Mouse (Mus musculus) left cerebral cortex, adult 11 months (tissue): Measurements from ENCODE around the gene Hist1h1d.

ENCODE experiments used
- DNase-seq: peaks from one replicate; pipeline ENCODE4 v3.0.0; 2022; ENCODE audit warnings: low spot score

The Hist1h1d gene

DNA sequence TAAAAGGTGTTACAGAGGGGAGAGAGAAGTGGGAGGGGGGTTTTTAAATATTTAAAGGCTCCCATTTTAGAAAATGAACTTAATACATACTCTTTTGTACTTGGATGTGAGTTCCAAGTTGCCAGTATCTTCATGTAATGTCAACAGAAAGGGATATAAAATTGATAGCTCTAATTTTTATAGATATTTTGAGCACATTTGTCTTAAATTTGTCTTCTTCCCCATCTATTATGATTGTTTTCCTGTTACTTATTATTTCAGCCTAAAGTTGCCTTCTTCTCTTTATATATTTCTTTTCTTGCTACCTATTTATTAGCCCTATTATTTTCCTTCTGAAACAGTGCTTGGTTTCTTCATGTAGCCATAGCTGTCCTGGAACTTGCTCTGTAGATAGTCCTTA lies at the start of gene Hist1h1d:
Gene Hist1h1d (plus strand): TSS at position 301 of the 400 bp plus-strand sequence.
- no peak for DNase-seq

- DNase-seq, result no peak
Observed at GRCm38 (mm10) chr13:23503797-23504196, 49.3 kb upstream of the Hist1h1d start.

GRCm38 (mm10) chr13:23505662-23506345 lies 47.3 kb upstream of the Hist1h1d start:
- DNase-seq, result no peak

GRCm38 (mm10) chr13:23506351-23506750 lies 46.7 kb upstream of the Hist1h1d start:
- no peak for DNase-seq

DNA sequence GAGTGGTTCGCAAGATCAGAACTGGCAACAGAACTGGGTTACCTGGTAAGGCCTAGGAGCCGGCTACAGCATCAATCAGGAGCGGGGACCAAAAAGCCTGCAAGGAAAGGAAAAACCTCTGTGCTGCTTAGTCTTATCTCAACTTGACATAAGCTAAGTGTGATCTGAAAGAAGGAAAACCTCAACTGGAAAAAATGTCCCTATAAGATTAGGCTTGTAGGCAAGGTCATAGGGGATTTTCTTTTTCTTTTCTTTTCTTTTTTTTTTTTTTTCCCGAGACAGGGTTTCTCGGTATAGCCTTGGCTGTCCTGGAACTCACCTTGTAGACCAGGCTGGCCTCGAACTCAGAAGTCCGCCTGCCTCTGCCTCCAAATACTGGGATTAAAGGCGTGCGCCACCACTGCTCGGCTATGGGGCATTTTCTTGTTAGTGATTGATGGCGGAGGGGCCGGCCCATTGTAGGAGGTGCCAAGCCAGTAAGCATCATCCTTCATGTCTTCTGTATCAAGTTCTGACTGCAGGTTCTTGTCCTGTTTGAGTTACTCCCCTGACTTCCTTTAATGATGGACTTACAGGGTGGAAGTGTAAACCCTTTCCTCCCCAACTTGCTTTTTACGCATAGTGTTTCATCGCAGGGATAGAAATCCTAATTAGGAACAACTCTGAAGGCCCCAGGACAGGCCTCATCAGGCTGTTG lies 46.1 kb upstream of the Hist1h1d start:
- no peak for DNase-seq

- DNase-seq, result no peak
Observed at GRCm38 (mm10) chr13:23510127-23510526, 42.9 kb upstream of the Hist1h1d start.

GRCm38 (mm10) chr13:23513517-23513916 lies 39.5 kb upstream of the Hist1h1d start:
- no peak for DNase-seq

DNA sequence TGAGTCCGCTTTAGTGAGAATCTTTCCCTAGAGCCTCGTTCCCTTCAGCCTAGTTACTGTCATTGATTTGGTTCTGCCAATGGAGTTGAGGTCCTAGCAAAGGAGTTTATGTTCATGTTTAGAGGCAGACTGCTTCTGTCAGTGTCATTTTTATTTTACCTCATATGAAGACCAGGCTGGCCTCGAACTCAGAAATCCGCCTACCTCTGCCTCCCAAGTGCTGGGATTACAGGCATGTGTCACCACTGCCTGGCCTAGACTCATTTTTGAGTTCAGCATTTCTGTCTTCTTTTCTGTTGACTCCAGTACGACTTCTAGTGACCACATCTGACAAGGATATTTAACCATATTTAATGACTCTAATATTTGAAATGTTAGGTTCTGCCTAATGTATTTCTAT lies 37.8 kb upstream of the Hist1h1d start:
- DNase-seq, result no peak

- no peak for DNase-seq
Observed at GRCm38 (mm10) chr13:23515826-23516620, 37.0 kb upstream of the Hist1h1d start.

- no peak for DNase-seq
Observed at GRCm38 (mm10) chr13:23516822-23517602, 36.0 kb upstream of the Hist1h1d start.

DNA sequence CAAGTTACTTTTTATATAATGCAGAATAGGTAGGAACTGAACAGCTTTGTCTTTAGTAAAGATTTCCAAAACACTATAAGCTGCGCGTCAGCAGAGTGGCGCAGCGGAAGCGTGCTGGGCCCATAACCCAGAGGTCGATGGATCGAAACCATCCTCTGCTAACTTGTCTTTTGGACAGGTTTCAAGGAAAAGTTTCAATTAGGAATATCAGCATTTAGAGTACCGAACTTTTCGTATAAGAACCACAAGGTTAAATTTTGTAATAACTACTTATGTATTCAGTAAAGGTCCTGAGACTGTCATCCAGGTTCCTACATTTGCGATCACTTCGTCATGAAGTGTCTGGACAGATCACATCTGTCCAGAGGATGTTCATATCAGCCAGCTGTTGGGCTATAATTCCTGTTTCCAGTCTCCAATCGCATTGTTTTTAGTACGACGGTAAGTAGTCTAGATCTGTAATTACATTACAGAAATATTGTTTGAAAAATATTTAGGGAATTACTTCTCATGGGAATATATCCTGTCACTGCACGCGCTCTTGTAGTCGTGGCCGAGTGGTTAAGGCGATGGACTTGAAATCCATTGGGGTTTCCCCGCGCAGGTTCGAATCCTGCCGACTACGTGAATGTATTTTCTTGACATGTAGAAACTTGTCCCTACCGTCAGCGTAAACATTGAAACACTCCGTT lies 35.3 kb upstream of the Hist1h1d start:
- DNase-seq, result peak; percentile 88

GRCm38 (mm10) chr13:23518295-23518603 lies 34.8 kb upstream of the Hist1h1d start:
- DNase-seq, result no peak

- DNase-seq, result peak; percentile 71
Observed at GRCm38 (mm10) chr13:23518885-23519284, 34.2 kb upstream of the Hist1h1d start.

DNA sequence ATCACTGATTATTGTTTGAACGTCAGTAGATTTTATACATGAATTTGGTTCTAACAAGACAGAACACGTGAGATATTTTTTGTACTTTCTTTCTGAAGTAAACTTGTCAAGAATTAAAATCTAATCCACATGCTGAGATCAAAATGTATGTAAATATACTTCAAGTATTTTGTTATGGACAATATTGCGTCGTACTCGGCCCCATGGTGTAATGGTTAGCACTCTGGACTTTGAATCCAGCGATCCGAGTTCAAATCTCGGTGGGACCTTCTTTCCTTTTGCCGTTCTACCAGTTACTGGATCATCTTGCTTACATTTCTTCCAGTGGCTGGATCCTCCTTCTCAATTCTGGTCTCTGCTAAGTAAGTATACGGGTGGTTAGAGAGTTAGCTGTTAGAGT lies 33.6 kb upstream of the Hist1h1d start:
- peak; percentile 67 for DNase-seq

DNA sequence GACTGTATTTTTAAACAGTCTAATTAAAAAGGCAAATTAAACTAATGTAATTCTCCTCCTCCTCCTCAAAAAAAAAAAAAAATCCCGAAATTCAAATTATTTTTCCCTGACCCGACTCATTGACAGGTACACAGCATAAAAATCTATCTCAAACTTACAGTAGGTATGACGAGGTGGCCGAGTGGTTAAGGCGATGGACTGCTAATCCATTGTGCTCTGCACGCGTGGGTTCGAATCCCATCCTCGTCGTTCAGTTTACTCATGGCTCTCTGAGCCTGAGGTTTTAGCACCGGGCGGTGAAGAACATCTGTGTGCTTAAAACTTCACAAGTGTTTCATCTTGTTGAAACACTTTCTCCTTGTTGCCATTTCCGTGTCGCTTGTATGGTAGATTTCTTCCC lies 31.4 kb upstream of the Hist1h1d start:
- no peak for DNase-seq

DNA sequence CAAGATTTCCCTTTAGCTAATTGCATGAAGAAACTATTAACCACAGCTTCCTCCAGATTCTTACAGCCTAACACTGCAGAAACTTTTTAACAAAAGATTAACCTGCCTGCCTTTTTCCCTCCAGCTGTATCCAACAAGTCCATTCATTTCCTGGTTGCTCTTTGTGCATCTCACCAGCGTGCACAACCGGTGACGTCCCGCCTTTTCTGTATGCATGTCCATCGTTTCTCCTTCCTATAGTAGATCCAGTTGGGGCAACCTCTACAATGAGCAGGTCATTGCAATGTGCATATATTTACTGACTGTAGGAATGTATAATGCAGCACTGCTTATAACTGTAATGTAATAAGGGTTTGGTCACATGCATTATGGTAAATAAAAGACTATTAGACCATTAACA lies 29.1 kb upstream of the Hist1h1d start:
- no peak for DNase-seq

- no peak for DNase-seq
Observed at GRCm38 (mm10) chr13:23524654-23525053, 28.4 kb upstream of the Hist1h1d start.

- DNase-seq, result no peak
Observed at GRCm38 (mm10) chr13:23525901-23526300, 27.2 kb upstream of the Hist1h1d start.

DNA sequence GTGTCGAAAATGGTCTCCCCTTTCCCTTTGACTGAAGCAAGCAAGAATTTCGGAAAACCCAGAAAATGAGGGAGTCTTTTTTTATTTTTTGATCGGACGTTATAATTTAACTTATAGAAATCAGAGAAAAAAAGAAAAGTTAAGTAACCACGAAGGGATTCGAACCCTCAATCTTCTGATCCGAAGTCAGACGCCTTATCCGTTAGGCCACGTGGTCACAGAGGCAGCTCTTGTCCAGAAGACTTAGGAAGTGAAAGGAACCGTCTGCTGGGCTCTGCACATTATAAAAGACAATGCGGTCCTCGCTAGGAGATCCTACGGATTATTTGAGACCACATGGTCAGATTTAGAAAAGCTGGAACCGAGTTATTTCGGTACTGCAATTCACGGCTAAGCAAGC lies 26.8 kb upstream of the Hist1h1d start:
- DNase-seq, result peak; percentile 91

- no peak for DNase-seq
Observed at GRCm38 (mm10) chr13:23529005-23529404, 24.1 kb upstream of the Hist1h1d start.

DNA sequence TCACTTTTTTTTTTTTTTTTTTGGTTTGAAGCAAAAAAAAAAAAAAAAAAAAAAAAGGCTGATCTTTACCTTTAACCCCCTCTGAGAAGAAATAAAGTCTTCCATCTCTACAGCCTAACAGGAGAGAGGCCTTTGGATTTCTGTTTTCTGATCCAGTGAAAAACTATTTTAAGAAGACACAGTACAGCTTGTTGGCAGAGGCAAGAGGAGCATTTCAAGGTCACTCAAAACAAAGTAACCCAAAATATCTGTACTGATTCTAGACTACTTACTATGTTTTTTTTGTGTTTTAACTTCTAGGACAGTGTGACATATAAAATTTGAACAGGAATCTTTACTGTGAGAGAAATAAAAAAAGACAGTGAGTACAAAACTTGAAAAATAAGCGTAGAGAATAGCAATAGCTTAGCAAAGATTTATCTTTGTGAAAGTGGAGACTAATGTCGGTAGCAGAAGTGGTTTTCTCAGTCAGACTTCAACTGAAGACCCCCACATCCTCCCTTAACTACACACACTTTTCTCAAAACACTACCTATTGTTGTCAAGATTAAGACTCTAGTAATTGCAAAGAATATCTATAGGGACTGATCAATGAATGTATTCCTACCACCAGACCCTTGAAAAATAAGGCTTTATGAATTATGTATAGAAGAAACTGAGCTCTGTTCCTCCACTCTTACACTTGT lies 23.4 kb upstream of the Hist1h1d start:
- no peak for DNase-seq
